Mouse (Mus musculus): ENCODE measurements around the gene Gm20605. TPM values are rescaled to one million over a fixed set of nuclear protein-coding genes. Genes with fewer than 3 reads are reported as not detected.

The Gm20605 gene
- total and polyA plus RNA-seq, 2 experiments from 2014 or later: 0.99 to 6.5 TPM

GRCm38 (mm10) chr5:137660064-137660688, 31.2 kb downstream of the Gm20605 start:
- H3K27ac ChIP-seq (ENCODE audit: low read depth, low read length): no peak overlapping the region
- H3K36me3 ChIP-seq (ENCODE audit: insufficient read depth, low read length): peaks cover 19% of the 10 kb centered on the region
- DNase-seq (ENCODE audit: low spot score): no peak
- no peaks in the 10 kb centered on the region for H3K27me3 ChIP-seq (ENCODE audit: insufficient read depth, low read length)
- no peak for TF ChIP-seq CTCF (IDR thresholded peaks at IDR 0.05)
- H3K9ac ChIP-seq (replicated peaks; ENCODE audit: low read length, poor library complexity, severe bottlenecking): no peak overlapping the region; the same call in 1 of the 2 replicates
- H3K4me3 ChIP-seq (ENCODE audit: low read depth, low read length): no peak overlapping the region
- no peaks in the 10 kb centered on the region for H3K4me1 ChIP-seq (ENCODE audit: insufficient read depth, low read length)
- WGBS: 90% methylated on average over 6 of the region's 6 CpGs
- no peak overlapping the region for H3K4me2 ChIP-seq (ENCODE audit: low read depth, low read length, poor library complexity, severe bottlenecking)
- H3K9me3 ChIP-seq (ENCODE audit: low read length): no peaks in the 10 kb centered on the region
- no peak for ATAC-seq (ENCODE audit: low FRiP score)

- H3K4me3 ChIP-seq (ENCODE audit: low read depth, low read length): no peak overlapping the region
- WGBS: 76% methylated on average over 9 of the region's 9 CpGs
- ATAC-seq (ENCODE audit: low FRiP score): no peak
- TF ChIP-seq CTCF (IDR thresholded peaks at IDR 0.05): no peak
- no peak overlapping the region for H3K27ac ChIP-seq (ENCODE audit: low read depth, low read length)
- H3K9ac ChIP-seq (replicated peaks; ENCODE audit: low read length, poor library complexity, severe bottlenecking): no peak overlapping the region
- H3K4me1 ChIP-seq (ENCODE audit: insufficient read depth, low read length): no peaks in the 10 kb centered on the region
- no peak overlapping the region for H3K4me2 ChIP-seq (ENCODE audit: low read depth, low read length, poor library complexity, severe bottlenecking)
- H3K9me3 ChIP-seq (ENCODE audit: low read length): no peaks in the 10 kb centered on the region
- no peaks in the 10 kb centered on the region for H3K27me3 ChIP-seq (ENCODE audit: insufficient read depth, low read length)
- DNase-seq (ENCODE audit: low spot score): no peak
- peaks cover 27% of the 10 kb centered on the region for H3K36me3 ChIP-seq (ENCODE audit: insufficient read depth, low read length)
Observed at GRCm38 (mm10) chr5:137663057-137663456, 34.1 kb downstream of the Gm20605 start.

GRCm38 (mm10) chr5:137668971-137669370, 40.0 kb downstream of the Gm20605 start:
- Histone ChIP-seq H3K4me3 (ENCODE audit: low read depth, low read length) (no peak overlapping the region), H3K27me3 (ENCODE audit: insufficient read depth, low read length) (no peaks in the 10 kb centered on the region), H3K27ac (ENCODE audit: low read depth, low read length) (no peak overlapping the region), H3K9ac (replicated peaks; ENCODE audit: low read length, poor library complexity, severe bottlenecking) (0 out of 2 replicates have a peak overlapping the region, but pooled peaks have one; percentile 8), H3K9me3 (ENCODE audit: low read length) (no peaks in the 10 kb centered on the region), H3K4me2 (ENCODE audit: low read depth, low read length, poor library complexity, severe bottlenecking) (no peak overlapping the region), H3K4me1 (ENCODE audit: insufficient read depth, low read length) (0 out of 2 replicates have a peak, but pooled peaks cover 2% of the 10 kb centered on the region), H3K36me3 (ENCODE audit: insufficient read depth, low read length) (peaks cover 10% of the 10 kb centered on the region)
- 59% methylated on average over 10 of the region's 10 CpGs for WGBS
- no peak for ATAC-seq (ENCODE audit: low FRiP score)
- TF ChIP-seq CTCF (IDR thresholded peaks at IDR 0.05): no peak
- DNase-seq (ENCODE audit: low spot score): peak; percentile 61

- Histone ChIP-seq H3K27me3 (ENCODE audit: insufficient read depth, low read length) (no peaks in the 10 kb centered on the region), H3K4me3 (ENCODE audit: low read depth, low read length) (no peak overlapping the region), H3K9me3 (ENCODE audit: low read length) (no peaks in the 10 kb centered on the region), H3K27ac (ENCODE audit: low read depth, low read length) (no peak overlapping the region), H3K4me2 (ENCODE audit: low read depth, low read length, poor library complexity, severe bottlenecking) (no peak overlapping the region), H3K36me3 (ENCODE audit: insufficient read depth, low read length) (peaks cover 8% of the 10 kb centered on the region), H3K4me1 (ENCODE audit: insufficient read depth, low read length) (0 out of 2 replicates have a peak, but pooled peaks cover 2% of the 10 kb centered on the region), H3K9ac (replicated peaks; ENCODE audit: low read length, poor library complexity, severe bottlenecking) (no peak overlapping the region)
- TF ChIP-seq CTCF (IDR thresholded peaks at IDR 0.05): peak; percentile 56
- DNase-seq (ENCODE audit: low spot score): no peak
- ATAC-seq (ENCODE audit: low FRiP score): no peak
- WGBS: 95% methylated on average over 1 of the region's 1 CpGs
Observed at GRCm38 (mm10) chr5:137670240-137670639, 41.3 kb downstream of the Gm20605 start.

- H3K27ac ChIP-seq (ENCODE audit: low read depth, low read length): no peak overlapping the region
- no peaks in the 10 kb centered on the region for H3K9me3 ChIP-seq (ENCODE audit: low read length)
- no peak overlapping the region for H3K9ac ChIP-seq (replicated peaks; ENCODE audit: low read length, poor library complexity, severe bottlenecking)
- no peak overlapping the region for H3K4me3 ChIP-seq (ENCODE audit: low read depth, low read length)
- DNase-seq (ENCODE audit: low spot score) (no peak), ATAC-seq (ENCODE audit: low FRiP score) (no peak)
- WGBS: 46% methylated on average over 9 of the region's 9 CpGs
- no peak for TF ChIP-seq CTCF (IDR thresholded peaks at IDR 0.05)
- no peak overlapping the region for H3K4me2 ChIP-seq (ENCODE audit: low read depth, low read length, poor library complexity, severe bottlenecking)
- 0 out of 2 replicates have a peak, but pooled peaks cover 2% of the 10 kb centered on the region for H3K4me1 ChIP-seq (ENCODE audit: insufficient read depth, low read length)
- peaks cover 5% of the 10 kb centered on the region for H3K36me3 ChIP-seq (ENCODE audit: insufficient read depth, low read length)
- no peaks in the 10 kb centered on the region for H3K27me3 ChIP-seq (ENCODE audit: insufficient read depth, low read length)
Observed at GRCm38 (mm10) chr5:137671443-137672240, 42.7 kb downstream of the Gm20605 start.

- TF ChIP-seq CTCF (IDR thresholded peaks at IDR 0.05): no peak
- Histone ChIP-seq H3K27ac (ENCODE audit: low read depth, low read length) (no peak overlapping the region), H3K4me2 (ENCODE audit: low read depth, low read length, poor library complexity, severe bottlenecking) (no peak overlapping the region), H3K9me3 (ENCODE audit: low read length) (no peaks in the 10 kb centered on the region), H3K27me3 (ENCODE audit: insufficient read depth, low read length) (no peaks in the 10 kb centered on the region), H3K36me3 (ENCODE audit: insufficient read depth, low read length) (peaks cover 3% of the 10 kb centered on the region), H3K9ac (replicated peaks; ENCODE audit: low read length, poor library complexity, severe bottlenecking) (no peak overlapping the region), H3K4me3 (ENCODE audit: low read depth, low read length) (no peak overlapping the region), H3K4me1 (ENCODE audit: insufficient read depth, low read length) (0 out of 2 replicates have a peak, but pooled peaks cover 2% of the 10 kb centered on the region)
- DNase-seq (ENCODE audit: low spot score) (no peak), ATAC-seq (ENCODE audit: low FRiP score) (no peak)
- WGBS: 87% methylated on average over 5 of the region's 5 CpGs
Observed at GRCm38 (mm10) chr5:137672361-137672760, 43.4 kb downstream of the Gm20605 start.

Data from midbrain, postnatal 0 days (tissue).